Mouse (Mus musculus): ENCODE measurements around the gene B4galt4. TPM values are rescaled to one million over a fixed set of nuclear protein-coding genes. Genes with fewer than 3 reads are reported as not detected.
"Not testable (repeated sequence)": the region's sequence is repeated elsewhere in the genome, so short reads cannot be mapped to it uniquely, and the experiment has no call there.

The B4galt4 gene
- polyA plus RNA-seq, 1 experiment from 2014 or later = 9.3 TPM

- TF ChIP-seq EP300 (optimal IDR thresholded peaks at IDR 0.05) (no peak), CTCF (IDR thresholded peaks at IDR 0.05; ENCODE audit: low read depth) (no peak)
- no peaks in the 10 kb centered on the region for H3K4me1 ChIP-seq (replicated peaks; ENCODE audit: control insufficient read depth, insufficient read depth)
- no peaks in the 10 kb centered on the region for H3K27me3 ChIP-seq (ENCODE audit: control insufficient read depth, insufficient read depth, low read length)
Measured at GRCm38 (mm10) chr16:38789966-38790365, 47.9 kb downstream of the B4galt4 start.

GRCm38 (mm10) chr16:38793120-38793519 lies 51.1 kb downstream of the B4galt4 start:
- no peak overlapping the region for H3K4me2 ChIP-seq (replicated peaks; ENCODE audit: low read depth)
- no peak for TF ChIP-seq EP300 (optimal IDR thresholded peaks at IDR 0.05)
- no peak for TF ChIP-seq CTCF (IDR thresholded peaks at IDR 0.05; ENCODE audit: low read depth)
- no peaks in the 10 kb centered on the region for H3K9me3 ChIP-seq (ENCODE audit: control insufficient read depth, low read length)
- peak; percentile 81; the same call in 1 of the 2 replicates for ATAC-seq (ENCODE audit: low FRiP score, low TSS enrichment)
- no peaks in the 10 kb centered on the region for H3K27me3 ChIP-seq (ENCODE audit: control insufficient read depth, insufficient read depth, low read length)
- H3K9ac ChIP-seq (ENCODE audit: low read length) = no peak overlapping the region
- DNase-seq (ENCODE audit: low spot score) = peak; percentile 31
- no peaks in the 10 kb centered on the region for H3K4me1 ChIP-seq (replicated peaks; ENCODE audit: control insufficient read depth, insufficient read depth)
- no peak overlapping the region for H3K27ac ChIP-seq (replicated peaks)
- WGBS = 46% methylated on average over 6 of the region's 6 CpGs
- H3K36me3 ChIP-seq (ENCODE audit: control insufficient read depth, insufficient read depth, low read length) = no peaks in the 10 kb centered on the region
- H3K4me3 ChIP-seq (ENCODE audit: low read depth, low read length) = no peak overlapping the region

More at GRCm38 (mm10) chr16:38789966-38790365, 47.9 kb downstream of the B4galt4 start:
- H3K4me3 ChIP-seq (ENCODE audit: low read depth, low read length) = no peak overlapping the region
- H3K27ac ChIP-seq (replicated peaks) = no peak overlapping the region
- WGBS = 69% methylated on average over 3 of the region's 3 CpGs
- no peak overlapping the region for H3K9ac ChIP-seq (ENCODE audit: low read length)
- no peak for ATAC-seq (ENCODE audit: low FRiP score, low TSS enrichment)
- no peaks in the 10 kb centered on the region for H3K36me3 ChIP-seq (ENCODE audit: control insufficient read depth, insufficient read depth, low read length)
- no peaks in the 10 kb centered on the region for H3K9me3 ChIP-seq (ENCODE audit: control insufficient read depth, low read length)
- no peak overlapping the region for H3K4me2 ChIP-seq (replicated peaks; ENCODE audit: low read depth)
- DNase-seq (ENCODE audit: low spot score) = no peak

- TF ChIP-seq EP300 (optimal IDR thresholded peaks at IDR 0.05) = no peak
- no peak for TF ChIP-seq CTCF (IDR thresholded peaks at IDR 0.05; ENCODE audit: low read depth)
- Histone ChIP-seq H3K27me3 (ENCODE audit: control insufficient read depth, insufficient read depth, low read length) (no peaks in the 10 kb centered on the region), H3K4me1 (replicated peaks; ENCODE audit: control insufficient read depth, insufficient read depth) (no peaks in the 10 kb centered on the region), H3K9ac (ENCODE audit: low read length) (no peak overlapping the region), H3K27ac (replicated peaks) (no peak overlapping the region), H3K4me3 (ENCODE audit: low read depth, low read length) (no peak overlapping the region), H3K4me2 (replicated peaks; ENCODE audit: low read depth) (no peak overlapping the region), H3K36me3 (ENCODE audit: control insufficient read depth, insufficient read depth, low read length) (no peaks in the 10 kb centered on the region), H3K9me3 (ENCODE audit: control insufficient read depth, low read length) (no peaks in the 10 kb centered on the region)
- 36% methylated on average over 3 of the region's 3 CpGs for WGBS
- no peak for ATAC-seq (ENCODE audit: low FRiP score, low TSS enrichment)
- no peak for DNase-seq (ENCODE audit: low spot score)
Measured at GRCm38 (mm10) chr16:38798957-38799450, 56.9 kb downstream of the B4galt4 start.

- no peaks in the 10 kb centered on the region for H3K4me1 ChIP-seq (replicated peaks; ENCODE audit: control insufficient read depth, insufficient read depth)
- no peak within 1 kb of the TSS for H3K4me2 ChIP-seq (replicated peaks; ENCODE audit: low read depth)
- no peak within 1 kb of the TSS for H3K27ac ChIP-seq (replicated peaks)
- WGBS = 23% methylated on average over 10 of the region's 10 CpGs
- H3K4me3 ChIP-seq (ENCODE audit: low read depth, low read length) = no peak within 1 kb of the TSS
- DNase-seq (ENCODE audit: low spot score) = peak; percentile 50
- no peaks in the 10 kb centered on the region for H3K36me3 ChIP-seq (ENCODE audit: control insufficient read depth, insufficient read depth, low read length)
- ATAC-seq (ENCODE audit: low FRiP score, low TSS enrichment) = peak; percentile 83
- H3K9me3 ChIP-seq (ENCODE audit: control insufficient read depth, low read length) = no peaks in the 10 kb centered on the region
- H3K27me3 ChIP-seq (ENCODE audit: control insufficient read depth, insufficient read depth, low read length) = no peaks in the 10 kb centered on the region
- H3K9ac ChIP-seq (ENCODE audit: low read length) = no peak within 1 kb of the TSS
- TF ChIP-seq CTCF (IDR thresholded peaks at IDR 0.05; ENCODE audit: low read depth) (no peak), EP300 (optimal IDR thresholded peaks at IDR 0.05) (no peak)
Measured at GRCm38 (mm10) chr16:38800091-38800490, 58.0 kb downstream of the B4galt4 start, which contains the start of gene Upk1b. TSS of gene Upk1b (minus strand) at chr16:38800328.

GRCm38 (mm10) chr16:38807796-38808195 lies 65.7 kb downstream of the B4galt4 start:
- not testable (repeated sequence) for H3K27me3 ChIP-seq (ENCODE audit: control insufficient read depth, insufficient read depth, low read length); H3K36me3 ChIP-seq (ENCODE audit: control insufficient read depth, insufficient read depth, low read length); H3K27ac ChIP-seq (replicated peaks); ATAC-seq (ENCODE audit: low FRiP score, low TSS enrichment); DNase-seq (ENCODE audit: low spot score); H3K4me2 ChIP-seq (replicated peaks; ENCODE audit: low read depth); H3K9me3 ChIP-seq (ENCODE audit: control insufficient read depth, low read length); H3K4me1 ChIP-seq (replicated peaks; ENCODE audit: control insufficient read depth, insufficient read depth); H3K9ac ChIP-seq (ENCODE audit: low read length); H3K4me3 ChIP-seq (ENCODE audit: low read depth, low read length)
- 81% methylated on average over 5 of the region's 5 CpGs for WGBS

GRCm38 (mm10) chr16:38810196-38810595 lies 68.1 kb downstream of the B4galt4 start:
- no peaks in the 10 kb centered on the region for H3K9me3 ChIP-seq (ENCODE audit: control insufficient read depth, low read length)
- no peaks in the 10 kb centered on the region for H3K27me3 ChIP-seq (ENCODE audit: control insufficient read depth, insufficient read depth, low read length)
- H3K27ac ChIP-seq (replicated peaks) = no peak overlapping the region
- WGBS = 60% methylated on average over 5 of the region's 5 CpGs
- no peaks in the 10 kb centered on the region for H3K4me1 ChIP-seq (replicated peaks; ENCODE audit: control insufficient read depth, insufficient read depth)
- no peak overlapping the region for H3K4me3 ChIP-seq (ENCODE audit: low read depth, low read length)
- DNase-seq (ENCODE audit: low spot score) (no peak), ATAC-seq (ENCODE audit: low FRiP score, low TSS enrichment) (peak; percentile 86)
- H3K36me3 ChIP-seq (ENCODE audit: control insufficient read depth, insufficient read depth, low read length) = no peaks in the 10 kb centered on the region
- H3K9ac ChIP-seq (ENCODE audit: low read length) = no peak overlapping the region
- no peak overlapping the region for H3K4me2 ChIP-seq (replicated peaks; ENCODE audit: low read depth)
- no peak for TF ChIP-seq EP300 (optimal IDR thresholded peaks at IDR 0.05)
- no peak for TF ChIP-seq CTCF (IDR thresholded peaks at IDR 0.05; ENCODE audit: low read depth)

Measured in stomach, postnatal 0 days (tissue).